Mouse (Mus musculus) kidney, adult 2 months (tissue): ENCODE data around the gene Acly. TPM values are rescaled to one million over a fixed set of nuclear protein-coding genes. Genes with fewer than 3 reads are reported as not detected.

Experiments
- DNase-seq: peaks from one replicate; pipeline ENCODE4 v3.0.0; 2021
- H3K27ac ChIP-seq: fragments of 200-500 bp; 2 replicates; pipeline ENCODE4 v1.5.1; 2012; ENCODE audit warnings: low read depth, low read length, control low read depth, inconsistent platforms; ENCODE audit not compliant: insufficient read depth
- H3K27me3 ChIP-seq: fragments of 200-500 bp; replicated peaks from 2 replicates; pipeline ENCODE4 v1.6.1; 2012; ENCODE audit warnings: mild to moderate bottlenecking, moderate library complexity, low read length, inconsistent platforms; ENCODE audit not compliant: control insufficient read depth, insufficient read depth
- H3K36me3 ChIP-seq: fragments of 200-500 bp; 2 replicates; pipeline ENCODE4 v1.6.1; 2012; ENCODE audit warnings: mild to moderate bottlenecking, moderate library complexity, low read length, inconsistent platforms; ENCODE audit not compliant: control insufficient read depth, insufficient read depth
- H3K4me1 ChIP-seq: fragments of 200-500 bp; 2 replicates; pipeline ENCODE4 v1.6.1; 2011; ENCODE audit warnings: low read length; ENCODE audit not compliant: control insufficient read depth, insufficient read depth
- H3K4me3 ChIP-seq: fragments of 200-500 bp; 2 replicates; pipeline ENCODE4 v1.5.1; 2011; ENCODE audit warnings: mild to moderate bottlenecking, low read depth, low read length, control low read depth; ENCODE audit not compliant: insufficient read depth
- CTCF ChIP-seq: fragments of 200-500 bp; conservative IDR thresholded peaks from 2 replicates; pipeline ENCODE4 v1.5.1; 2011; ENCODE audit warnings: low read depth, mild to moderate bottlenecking, control low read depth, low read length, moderate library complexity, mixed read lengths; ENCODE audit not compliant: insufficient read depth, insufficient read length
- POLR2A ChIP-seq: fragments of 200-500 bp; IDR thresholded peaks from one replicate; pipeline ENCODE4 v1.6.1; 2011; ENCODE audit warnings: low read depth, low read length, control low read depth
- WGBS: fragments of 180-500 bp; shearing (Covaris S2); methylation state at CpG from one replicate; pipeline ENCODE4 v1.1.7; 2018; 5-methylcytosine and 5-hydroxymethylcytosine counted together
- polyA plus RNA-seq: library from polyadenylated mRNA; depleted of rRNA; stranded (reverse); fragments of >200 nt; gene quantifications from 2 replicates; pipeline ENCODE4 v1.2.3, GENCODE M21; 2012

Gene Acly
- polyA plus RNA-seq, 1 experiment = 181 TPM

DNA sequence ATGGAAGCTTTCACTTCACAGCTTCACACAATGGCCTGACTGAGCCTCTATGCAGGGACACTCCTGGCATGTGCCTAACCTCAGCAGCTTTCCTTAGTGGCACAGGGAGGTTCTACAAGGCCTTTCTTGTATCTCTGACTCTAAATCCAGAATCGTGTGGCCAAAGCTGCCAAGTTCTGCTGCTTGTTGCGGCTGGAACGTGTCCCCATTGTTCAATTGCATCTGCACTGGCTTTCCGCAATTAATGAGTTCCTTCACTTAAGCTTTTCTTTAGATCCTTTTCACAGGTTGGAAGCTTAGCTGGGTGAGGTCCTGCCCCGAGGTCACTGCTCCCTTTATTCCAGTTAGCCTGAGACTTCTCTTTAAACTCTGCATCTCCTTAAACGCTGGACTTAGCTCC is 6.1 kb upstream of the Acly start:
- Histone ChIP-seq H3K27ac (no peak overlapping the region), H3K4me3 (no peak overlapping the region), H3K27me3 (no peaks in the 10 kb centered on the region), H3K36me3 (no peaks in the 10 kb centered on the region), H3K4me1 (no peaks in the 10 kb centered on the region)
- TF ChIP-seq CTCF (no peak), POLR2A (no peak)
- no peak for DNase-seq
- WGBS = 82% methylated on average over 6 of the region's 6 CpGs

DNA sequence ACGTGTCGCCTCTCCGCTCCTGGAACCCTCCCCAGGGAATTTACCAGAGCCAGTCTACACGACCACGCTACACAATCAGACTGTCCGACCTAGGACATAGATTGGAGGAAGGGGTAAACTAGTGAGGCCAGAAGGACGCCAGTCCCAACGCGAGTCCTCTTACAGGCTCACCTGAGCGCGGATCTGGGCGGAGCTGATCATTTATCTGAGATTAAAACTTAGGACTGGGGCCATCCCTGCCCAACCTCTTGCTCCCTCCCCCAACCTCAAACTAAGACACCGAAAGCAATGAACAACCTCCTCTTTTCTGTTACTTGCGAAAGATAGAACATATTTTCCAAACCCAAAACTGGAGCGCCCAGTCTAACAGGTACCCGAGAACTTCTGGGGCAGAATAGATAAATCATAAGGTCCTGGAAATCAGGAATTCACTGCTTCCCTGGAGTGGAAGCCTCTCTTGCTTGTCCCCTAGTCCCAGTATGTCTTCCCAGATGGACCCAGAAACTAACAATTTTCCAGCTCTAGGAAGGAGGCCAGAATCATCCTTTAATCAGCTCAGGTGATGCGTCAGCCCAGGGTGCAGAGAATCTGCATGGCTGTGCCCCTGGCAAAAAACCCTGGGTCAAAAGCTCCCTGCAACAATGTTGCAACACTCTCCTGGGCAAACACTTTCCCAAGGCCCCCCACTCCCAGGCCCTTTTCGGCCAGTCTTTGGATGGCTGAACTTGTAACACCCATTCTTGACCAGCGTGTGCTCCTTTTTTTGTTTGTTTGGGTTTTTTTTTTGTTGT is 770 bp upstream of the Acly start:
- TF ChIP-seq CTCF (no peak), POLR2A (no peak)
- WGBS = 36% methylated on average over 19 of the region's 19 CpGs
- DNase-seq = no peak
- Histone ChIP-seq H3K27me3 (no peaks in the 10 kb centered on the region), H3K27ac (peak overlapping the region; percentile 63), H3K36me3 (no peaks in the 10 kb centered on the region), H3K4me3 (peak overlapping the region; percentile 59), H3K4me1 (peaks cover 12% of the 10 kb centered on the region; the same call in 1 of the 2 replicates)

DNA sequence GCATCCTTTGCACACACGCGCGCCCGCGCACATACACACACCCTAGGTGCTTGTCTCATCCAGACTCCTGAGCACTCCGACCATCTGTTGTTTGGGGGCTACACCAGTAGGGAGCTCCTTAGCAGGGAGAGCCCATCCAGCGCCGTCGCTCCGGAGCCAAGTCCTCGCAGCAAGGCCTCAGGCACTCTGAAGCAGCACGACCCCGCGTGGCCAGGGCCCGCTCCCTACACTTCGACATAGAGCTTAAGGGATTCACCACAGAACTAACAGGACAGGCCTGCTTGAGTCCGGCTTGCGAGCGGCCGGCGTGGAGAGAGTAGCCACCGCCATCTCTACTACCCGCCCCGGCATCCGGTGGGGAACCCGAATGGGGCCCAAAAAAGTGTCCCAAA is 738 bp downstream of the Acly start:
- H3K4me3 ChIP-seq = peak overlapping the region; percentile 78
- peaks cover 16% of the 10 kb centered on the region; the same call in 1 of the 2 replicates for H3K4me1 ChIP-seq
- H3K36me3 ChIP-seq = no peaks in the 10 kb centered on the region
- 1% methylated on average over 26 of the region's 26 CpGs for WGBS
- peak; percentile 78 for DNase-seq
- TF ChIP-seq POLR2A (no peak), CTCF (peak; percentile 33; the same call in 1 of the 2 replicates)
- H3K27ac ChIP-seq = no peak overlapping the region
- H3K27me3 ChIP-seq = no peaks in the 10 kb centered on the region

DNA sequence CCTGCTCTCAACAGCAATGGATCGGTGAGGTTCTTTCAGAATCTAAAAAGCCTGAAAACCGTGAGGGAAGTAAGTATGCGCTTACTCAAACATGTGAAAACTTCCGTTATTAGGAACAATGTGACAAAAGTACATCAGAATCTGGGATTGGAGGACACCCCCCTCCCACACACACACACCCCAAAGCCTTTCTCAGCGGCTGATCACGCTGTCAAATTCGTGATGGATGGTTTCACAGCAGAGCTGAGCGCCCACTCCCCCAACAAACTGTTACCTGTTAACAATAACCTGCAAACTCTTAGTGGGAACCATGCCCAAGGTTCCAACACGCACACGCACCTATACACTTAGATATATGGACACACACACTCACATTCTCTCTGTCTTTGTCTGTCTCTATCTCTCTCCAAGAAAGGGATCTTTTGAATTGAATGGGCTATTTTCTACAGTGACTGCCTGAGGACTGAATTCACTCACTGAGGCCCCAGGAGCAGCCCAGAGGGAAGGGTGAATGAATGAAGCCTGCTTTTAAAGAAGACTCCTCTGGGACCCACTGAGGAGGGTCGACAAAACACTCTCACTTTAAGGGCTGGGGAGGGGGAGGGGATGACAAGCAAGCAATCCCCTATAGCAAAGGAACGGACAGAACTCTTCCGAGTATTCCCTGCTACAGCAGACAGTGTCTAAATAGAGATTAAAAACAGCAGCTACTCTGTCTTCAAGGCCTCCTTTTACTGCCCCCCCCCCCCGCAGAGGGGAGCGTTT is 1.6 kb downstream of the Acly start:
- Histone ChIP-seq H3K4me3 (0 out of 2 replicates have a peak overlapping the region, but pooled peaks have one; percentile 78), H3K27ac (no peak overlapping the region), H3K4me1 (peaks cover 24% of the 10 kb centered on the region; the same call in 1 of the 2 replicates), H3K36me3 (no peaks in the 10 kb centered on the region; the same call in 1 of the 2 replicates), H3K27me3 (no peaks in the 10 kb centered on the region)
- DNase-seq = no peak
- TF ChIP-seq POLR2A (no peak), CTCF (no peak)
- 58% methylated on average over 15 of the region's 15 CpGs for WGBS

DNA sequence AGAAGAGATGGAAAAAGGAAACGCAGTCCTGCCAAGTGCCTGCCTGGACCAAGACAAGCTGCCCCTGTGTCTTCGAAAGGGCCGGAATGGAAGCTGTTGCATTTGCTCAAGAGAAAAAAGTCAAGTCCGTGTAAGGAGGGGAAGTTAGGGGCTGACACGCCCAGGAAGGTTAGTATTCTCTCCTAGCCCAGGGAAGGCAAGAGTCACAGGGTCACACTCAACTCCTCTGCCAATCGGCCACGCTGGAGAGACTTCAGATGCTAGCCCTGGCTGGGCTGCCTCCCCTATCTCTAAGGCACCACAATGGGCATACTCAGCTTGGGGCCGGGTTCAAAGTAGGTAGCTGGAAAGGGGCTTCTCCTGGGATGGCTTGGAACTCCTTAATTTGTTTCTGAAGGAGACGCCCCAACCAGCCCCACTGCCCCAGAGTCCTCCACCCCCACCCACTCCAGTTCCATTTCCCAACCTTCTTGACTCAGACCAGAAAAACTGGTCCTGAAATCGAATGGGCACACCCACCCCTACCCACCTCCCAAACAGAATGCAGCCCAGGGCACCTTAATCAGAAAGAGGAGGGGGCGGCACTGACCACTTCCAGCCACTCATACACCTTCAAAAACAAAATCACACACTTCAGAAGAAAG is 2.7 kb downstream of the Acly start:
- Histone ChIP-seq H3K27me3 (no peaks in the 10 kb centered on the region), H3K4me3 (no peak overlapping the region), H3K27ac (no peak overlapping the region), H3K36me3 (no peaks in the 10 kb centered on the region; the same call in 1 of the 2 replicates), H3K4me1 (peaks cover 31% of the 10 kb centered on the region; the same call in 1 of the 2 replicates)
- DNase-seq = peak; percentile 21
- WGBS = 57% methylated on average over 11 of the region's 11 CpGs
- TF ChIP-seq CTCF = no peak
- no peak for TF ChIP-seq POLR2A

DNA sequence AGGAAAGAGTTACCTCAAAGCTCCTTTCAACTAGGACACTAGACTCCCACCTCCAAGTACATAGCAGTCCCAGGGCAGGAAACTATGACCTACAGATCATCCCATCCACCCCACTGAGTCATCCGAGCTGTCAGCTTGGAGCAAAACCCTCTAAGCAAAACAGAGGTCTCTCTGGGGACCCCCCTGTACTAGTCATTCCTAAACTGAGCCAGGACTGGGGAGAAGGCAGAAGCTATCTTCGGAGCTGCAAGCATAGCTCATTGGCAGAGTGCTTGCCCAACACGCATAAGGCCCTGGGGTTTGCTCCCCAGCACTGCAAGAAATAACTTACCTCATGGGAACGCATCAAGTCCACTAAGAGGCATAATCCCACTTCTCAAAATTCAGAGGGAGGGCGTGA is 3.4 kb downstream of the Acly start:
- 85% methylated on average over 5 of the region's 5 CpGs for WGBS
- H3K27ac ChIP-seq = no peak overlapping the region

DNA sequence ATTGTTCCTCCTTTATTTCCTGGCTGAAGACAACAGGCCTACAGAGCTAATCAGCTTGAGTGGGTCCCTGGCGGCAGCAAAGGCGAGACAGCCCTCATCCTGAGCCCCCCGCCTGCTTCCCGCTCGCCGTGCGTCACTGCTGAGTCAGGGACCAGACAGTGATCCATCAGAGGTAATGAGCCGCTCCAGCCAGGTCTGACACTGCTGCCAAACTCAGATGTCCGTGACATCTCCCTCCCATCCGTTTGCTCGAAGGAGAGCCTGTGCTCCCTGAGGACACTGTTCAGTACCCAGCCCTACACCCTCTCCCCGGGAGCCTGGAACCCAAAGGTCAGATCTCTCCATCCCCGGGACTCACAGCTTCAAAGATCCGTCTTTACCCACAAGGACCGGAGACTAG is 7.0 kb downstream of the Acly start:
- Histone ChIP-seq H3K27me3 (no peaks in the 10 kb centered on the region), H3K4me1 (peaks cover 34% of the 10 kb centered on the region), H3K36me3 (peaks cover 4% of the 10 kb centered on the region; the same call in 1 of the 2 replicates), H3K27ac (no peak overlapping the region), H3K4me3 (no peak overlapping the region)
- peak; percentile 88 for DNase-seq
- no peak for TF ChIP-seq CTCF
- TF ChIP-seq POLR2A = no peak
- whole genome bisulfite sequencing = 61% methylated on average over 15 of the region's 15 CpGs

More for the DNA sequence above, 3.4 kb downstream of the Acly start:
- H3K4me1 ChIP-seq = peaks cover 34% of the 10 kb centered on the region
- H3K27me3 ChIP-seq = no peaks in the 10 kb centered on the region
- peaks cover 2% of the 10 kb centered on the region; the same call in 1 of the 2 replicates for H3K36me3 ChIP-seq
- no peak overlapping the region for H3K4me3 ChIP-seq
- DNase-seq = no peak
- TF ChIP-seq CTCF = no peak
- no peak for TF ChIP-seq POLR2A
